Mouse (Mus musculus): Measurements from ENCODE around the gene Mmp7. TPM values are rescaled to one million over a fixed set of nuclear protein-coding genes. Genes with fewer than 3 reads are reported as not detected.

The Mmp7 gene
- polyA plus RNA-seq (2015; fragmentation: Nextera tagmentation; extraction: Ambion mirVana) = not detected in 2 replicates

DNA sequence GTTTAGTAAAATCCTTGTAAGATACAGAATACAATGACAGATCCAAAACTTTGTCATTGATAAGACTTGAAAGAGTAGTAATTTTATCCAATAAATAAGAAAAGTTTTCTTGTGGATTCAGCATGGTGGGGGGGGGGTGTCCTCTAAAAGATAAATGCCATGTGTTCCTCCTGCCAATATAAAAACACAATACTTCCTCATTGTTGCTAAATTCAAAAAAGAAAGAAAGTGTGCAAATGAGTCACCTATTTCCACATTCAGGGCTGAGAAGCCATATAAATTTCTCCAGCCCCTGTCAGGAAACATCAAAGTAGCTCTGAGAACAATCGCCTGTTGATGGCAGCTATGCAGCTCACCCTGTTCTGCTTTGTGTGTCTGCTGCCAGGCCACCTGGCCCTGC, at the start of gene Mmp7:
Mmp7 (plus strand) TSS at position 301 of the 400 bp plus-strand sequence.

Other genes with a start within 250 kb of the Mmp7 start
- gene Mmp3, start 246.3 kb upstream of the Mmp7 start, polyA plus RNA-seq (2015; fragmentation: Nextera tagmentation; extraction: Ambion mirVana) = 0.23 TPM in 1 of 2 replicates, not detected in the other
- not detected in 2 replicates for gene Mmp10, start 189.7 kb upstream of the Mmp7 start, polyA plus RNA-seq (2015; fragmentation: Nextera tagmentation; extraction: Ambion mirVana)
- gene Mmp8, start 133.6 kb upstream of the Mmp7 start, polyA plus RNA-seq (2015; fragmentation: Nextera tagmentation; extraction: Ambion mirVana) = 81.8 and 113 TPM in 2 replicates
- gene Mmp27, start 120.7 kb upstream of the Mmp7 start, polyA plus RNA-seq (2015; fragmentation: Nextera tagmentation; extraction: Ambion mirVana) = 0.60 and 0.70 TPM in 2 replicates
- gene Mmp20, start 63.9 kb upstream of the Mmp7 start, polyA plus RNA-seq (2015; fragmentation: Nextera tagmentation; extraction: Ambion mirVana) = not detected in 2 replicates
- gene Tmem123, start 72.0 kb downstream of the Mmp7 start, polyA plus RNA-seq (2015; fragmentation: Nextera tagmentation; extraction: Ambion mirVana) = 64.3 and 69.5 TPM in 2 replicates
- 20.5 and 22.8 TPM in 2 replicates for gene Birc2, start 145.0 kb downstream of the Mmp7 start, polyA plus RNA-seq (2015; fragmentation: Nextera tagmentation; extraction: Ambion mirVana)
- gene Birc3, start 181.1 kb downstream of the Mmp7 start, polyA plus RNA-seq (2015; fragmentation: Nextera tagmentation; extraction: Ambion mirVana) = 10.3 and 12.2 TPM in 2 replicates

All from spleen, postnatal 0 days (tissue).